Mouse (Mus musculus): Measurements from ENCODE around the gene Prdm8. TPM values are rescaled to one million over a fixed set of nuclear protein-coding genes. Genes with fewer than 3 reads are reported as not detected.
A peak's percentile ranks its signal among the peaks of the same experiment; 100 is the strongest.

Gene Prdm8
- polyA plus RNA-seq, 1 experiment from 2014 or later: 2.0 TPM

- Histone ChIP-seq H3K27ac (no peak overlapping the region), H3K27me3 (peaks cover 90% of the 10 kb centered on the region), H3K36me3 (no peaks in the 10 kb centered on the region), H3K4me3 (replicated peaks) (no peak overlapping the region), H3K4me2 (replicated peaks) (no peak overlapping the region), H3K9ac (replicated peaks) (no peak overlapping the region), H3K4me1 (replicated peaks) (peaks cover 32% of the 10 kb centered on the region), H3K9me3 (no peaks in the 10 kb centered on the region)
- ATAC-seq: no peak
Measured at GRCm38 (mm10) chr5:98173694-98174093, 6.7 kb downstream of the Prdm8 start.

- Histone ChIP-seq H3K27me3 (peaks cover 72% of the 10 kb centered on the region), H3K9ac (replicated peaks) (0 out of 2 replicates have a peak overlapping the region, but pooled peaks have one; percentile 10), H3K4me2 (replicated peaks) (peak overlapping the region; percentile 74), H3K4me3 (replicated peaks) (peak overlapping the region; percentile 55), H3K36me3 (no peaks in the 10 kb centered on the region), H3K9me3 (no peaks in the 10 kb centered on the region), H3K27ac (no peak overlapping the region), H3K4me1 (replicated peaks) (peaks cover 48% of the 10 kb centered on the region)
- 0 out of 2 replicates have a peak, but pooled peaks have one; percentile 19 for ATAC-seq
- WGBS: 1% methylated on average over 12 of the region's 12 CpGs
Measured at GRCm38 (mm10) chr5:98179606-98180005, 12.6 kb downstream of the Prdm8 start.

- 0% methylated on average over 19 of the region's 19 CpGs for WGBS
- peaks cover 72% of the 10 kb centered on the region for H3K27me3 ChIP-seq
Measured at GRCm38 (mm10) chr5:98180461-98180887, 13.5 kb downstream of the Prdm8 start.

GRCm38 (mm10) chr5:98180888-98181635 is 14.1 kb downstream of the Prdm8 start:
- H3K36me3 ChIP-seq: no peaks in the 10 kb centered on the region
- peak overlapping the region; percentile 55 for H3K4me3 ChIP-seq (replicated peaks)
- H3K27ac ChIP-seq: peak overlapping the region; percentile 78
- ATAC-seq: peak; percentile 41
- H3K9ac ChIP-seq (replicated peaks): peak overlapping the region; percentile 66
- under 1% methylated on average over 27 of the region's 27 CpGs for WGBS
- H3K27me3 ChIP-seq: peaks cover 72% of the 10 kb centered on the region
- peak overlapping the region; percentile 74 for H3K4me2 ChIP-seq (replicated peaks)
- H3K4me1 ChIP-seq (replicated peaks): peaks cover 61% of the 10 kb centered on the region
- no peaks in the 10 kb centered on the region for H3K9me3 ChIP-seq

More at GRCm38 (mm10) chr5:98180461-98180887, 13.5 kb downstream of the Prdm8 start:
- Histone ChIP-seq H3K4me1 (replicated peaks) (peaks cover 56% of the 10 kb centered on the region), H3K9me3 (no peaks in the 10 kb centered on the region), H3K27ac (peak overlapping the region; percentile 78), H3K4me2 (replicated peaks) (peak overlapping the region; percentile 74), H3K9ac (replicated peaks) (peak overlapping the region; percentile 66), H3K4me3 (replicated peaks) (peak overlapping the region; percentile 55), H3K36me3 (no peaks in the 10 kb centered on the region)
- ATAC-seq: peak; percentile 24

GRCm38 (mm10) chr5:98181686-98182602 is 14.9 kb downstream of the Prdm8 start:
- WGBS: under 1% methylated on average over 16 of the region's 16 CpGs
- peak; percentile 37 for ATAC-seq
- H3K36me3 ChIP-seq: no peaks in the 10 kb centered on the region
- H3K9me3 ChIP-seq: no peaks in the 10 kb centered on the region
- peak overlapping the region; percentile 74 for H3K4me2 ChIP-seq (replicated peaks)
- peaks cover 71% of the 10 kb centered on the region for H3K27me3 ChIP-seq
- peaks cover 68% of the 10 kb centered on the region for H3K4me1 ChIP-seq (replicated peaks)
- H3K27ac ChIP-seq: peak overlapping the region; percentile 78
- peak overlapping the region; percentile 55 for H3K4me3 ChIP-seq (replicated peaks)
- peak overlapping the region; percentile 66 for H3K9ac ChIP-seq (replicated peaks)

GRCm38 (mm10) chr5:98182603-98182920 is 15.6 kb downstream of the Prdm8 start:
- H3K4me3 ChIP-seq (replicated peaks): peak overlapping the region; percentile 55
- peak overlapping the region; percentile 41; the same call in 1 of the 2 replicates for H3K27ac ChIP-seq
- H3K4me2 ChIP-seq (replicated peaks): peak overlapping the region; percentile 74
- H3K27me3 ChIP-seq: peaks cover 71% of the 10 kb centered on the region
- no peaks in the 10 kb centered on the region for H3K9me3 ChIP-seq
- H3K36me3 ChIP-seq: no peaks in the 10 kb centered on the region
- H3K4me1 ChIP-seq (replicated peaks): peaks cover 68% of the 10 kb centered on the region
- WGBS: 0% methylated on average over 5 of the region's 5 CpGs
- H3K9ac ChIP-seq (replicated peaks): peak overlapping the region; percentile 54; the same call in 1 of the 2 replicates
- ATAC-seq: peak; percentile 52

GRCm38 (mm10) chr5:98183031-98183595 is 16.1 kb downstream of the Prdm8 start:
- Histone ChIP-seq H3K4me3 (replicated peaks) (peak overlapping the region; percentile 55), H3K9me3 (no peaks in the 10 kb centered on the region), H3K4me2 (replicated peaks) (peak overlapping the region; percentile 74), H3K27ac (peak overlapping the region; percentile 41; the same call in 1 of the 2 replicates), H3K4me1 (replicated peaks) (peaks cover 68% of the 10 kb centered on the region), H3K27me3 (peaks cover 71% of the 10 kb centered on the region), H3K36me3 (no peaks in the 10 kb centered on the region), H3K9ac (replicated peaks) (peak overlapping the region; percentile 54; the same call in 1 of the 2 replicates)
- no peak for ATAC-seq
- WGBS: 2% methylated on average over 14 of the region's 14 CpGs

GRCm38 (mm10) chr5:98184281-98184910 is 17.4 kb downstream of the Prdm8 start:
- no peaks in the 10 kb centered on the region for H3K36me3 ChIP-seq
- no peak overlapping the region for H3K27ac ChIP-seq
- no peak overlapping the region for H3K9ac ChIP-seq (replicated peaks)
- peak overlapping the region; percentile 88 for H3K4me2 ChIP-seq (replicated peaks)
- no peaks in the 10 kb centered on the region for H3K9me3 ChIP-seq
- H3K27me3 ChIP-seq: peaks cover 72% of the 10 kb centered on the region
- WGBS: 5% methylated on average over 17 of the region's 17 CpGs
- H3K4me3 ChIP-seq (replicated peaks): peak overlapping the region; percentile 55
- peaks cover 72% of the 10 kb centered on the region for H3K4me1 ChIP-seq (replicated peaks)
- no peak for ATAC-seq

GRCm38 (mm10) chr5:98184971-98185805 is 18.2 kb downstream of the Prdm8 start:
- H3K9me3 ChIP-seq: no peaks in the 10 kb centered on the region
- H3K9ac ChIP-seq (replicated peaks): peak overlapping the region; percentile 60
- peak overlapping the region; percentile 36 for H3K27ac ChIP-seq
- no peaks in the 10 kb centered on the region for H3K36me3 ChIP-seq
- H3K4me1 ChIP-seq (replicated peaks): peaks cover 71% of the 10 kb centered on the region
- peaks cover 72% of the 10 kb centered on the region for H3K27me3 ChIP-seq
- WGBS: under 1% methylated on average over 67 of the region's 89 CpGs
- ATAC-seq: peak; percentile 46
- peak overlapping the region; percentile 55 for H3K4me3 ChIP-seq (replicated peaks)
- peak overlapping the region; percentile 88 for H3K4me2 ChIP-seq (replicated peaks)

GRCm38 (mm10) chr5:98185806-98186751 is 19.1 kb downstream of the Prdm8 start:
- peaks cover 62% of the 10 kb centered on the region for H3K4me1 ChIP-seq (replicated peaks)
- peak; percentile 40 for ATAC-seq

More at GRCm38 (mm10) chr5:98185806-98186751, 19.1 kb downstream of the Prdm8 start:
- Histone ChIP-seq H3K4me2 (replicated peaks) (peak overlapping the region; percentile 88), H3K27ac (peak overlapping the region; percentile 36), H3K9ac (replicated peaks) (peak overlapping the region; percentile 60), H3K4me3 (replicated peaks) (peak overlapping the region; percentile 55), H3K27me3 (peaks cover 80% of the 10 kb centered on the region), H3K36me3 (no peaks in the 10 kb centered on the region), H3K9me3 (no peaks in the 10 kb centered on the region)
- under 1% methylated on average over 81 of the region's 106 CpGs for WGBS
